Mouse (Mus musculus) heart, postnatal 0 days (tissue): ENCODE measurements around the gene Bdp1. TPM values are rescaled to one million over a fixed set of nuclear protein-coding genes. Genes with fewer than 3 reads are reported as not detected.
A peak's percentile ranks its signal among the peaks of the same experiment; 100 is the strongest.

Source experiments
- ATAC-seq: fragments of 200-750 bp; cut with Nextera tagmentation; 2 replicates; pipeline ENCODE4 v1.8.0; 2017; ENCODE audit warnings: low read depth, moderate number of reproducible peaks, moderate library complexity; ENCODE audit not compliant: insufficient read depth
- DNase-seq: peaks from one replicate; pipeline ENCODE4 v3.0.0-alpha.2; 2016; ENCODE audit warnings: low spot score
- H3K27ac ChIP-seq: fragments of 300-500 bp; sonication (generic); 2 replicates; pipeline ENCODE4 v1.5.1; 2014; ENCODE audit warnings: low read depth, mild to moderate bottlenecking
- H3K27me3 ChIP-seq: fragments of 300-500 bp; sonication (generic); 2 replicates; pipeline ENCODE4 v1.6.1; 2014; ENCODE audit warnings: low read length, mixed read lengths; ENCODE audit not compliant: control insufficient read depth, insufficient read depth
- H3K36me3 ChIP-seq: fragments of 300-500 bp; sonication (generic); replicated peaks from 2 replicates; pipeline ENCODE4 v1.6.1; 2014; ENCODE audit warnings: low read length, mixed read lengths; ENCODE audit not compliant: control insufficient read depth, insufficient read depth
- H3K4me1 ChIP-seq: fragments of 300-500 bp; sonication (generic); 2 replicates; pipeline ENCODE4 v1.6.1; 2014; ENCODE audit warnings: antibody characterized with exemption; ENCODE audit not compliant: control insufficient read depth, insufficient read depth
- H3K4me2 ChIP-seq: fragments of 300-500 bp; sonication (generic); 2 replicates; pipeline ENCODE4 v1.6.1; 2014; ENCODE audit warnings: low read depth, mild to moderate bottlenecking, low read length, moderate library complexity
- H3K4me3 ChIP-seq: fragments of 300-500 bp; sonication (generic); 2 replicates; pipeline ENCODE4 v1.5.1; 2014; ENCODE audit warnings: low read depth, low read length
- H3K9ac ChIP-seq: fragments of 300-500 bp; sonication (generic); replicated peaks from 2 replicates; pipeline ENCODE4 v1.6.1; 2014; ENCODE audit warnings: low read depth, low read length, mixed read lengths
- H3K9me3 ChIP-seq: fragments of 300-500 bp; sonication (generic); replicated peaks from 2 replicates; pipeline ENCODE4 v1.6.1; 2016; ENCODE audit warnings: low read length; ENCODE audit not compliant: control insufficient read depth
- CTCF ChIP-seq: IDR thresholded peaks from 2 replicates; pipeline ENCODE4 v1.5.1; 2016; ENCODE audit warnings: antibody characterized with exemption, control low read depth, low read depth
- EP300 ChIP-seq: IDR thresholded peaks from 2 replicates; pipeline ENCODE4 v1.6.1; 2016; ENCODE audit warnings: antibody characterized with exemption, low read depth
- WGBS: fragments of 180-500 bp; shearing (Covaris S2); extraction: QIAGEN DNeasy Blood & Tissue Kit; methylation state at CpG from one replicate; pipeline ENCODE4 v1.1.7; 2014; 5-methylcytosine and 5-hydroxymethylcytosine counted together
- polyA plus RNA-seq: library from polyadenylated mRNA; unstranded; fragments of >200 nt; fragmentation: Nextera tagmentation; extraction: Ambion mirVana; gene quantifications from 2 replicates; pipeline ENCODE4 v1.2.1, GENCODE M21; 2015
- total RNA-seq: library from RNA; depleted of rRNA; stranded (reverse); fragments of >200 nt; gene quantifications from 2 replicates; pipeline ENCODE4 v1.2.3, GENCODE M21; 2014; ENCODE audit warnings: low replicate concordance

The Bdp1 gene
- total and polyA plus RNA-seq, 2 experiments from 2014 or later: 9.5 to 13.2 TPM

DNA sequence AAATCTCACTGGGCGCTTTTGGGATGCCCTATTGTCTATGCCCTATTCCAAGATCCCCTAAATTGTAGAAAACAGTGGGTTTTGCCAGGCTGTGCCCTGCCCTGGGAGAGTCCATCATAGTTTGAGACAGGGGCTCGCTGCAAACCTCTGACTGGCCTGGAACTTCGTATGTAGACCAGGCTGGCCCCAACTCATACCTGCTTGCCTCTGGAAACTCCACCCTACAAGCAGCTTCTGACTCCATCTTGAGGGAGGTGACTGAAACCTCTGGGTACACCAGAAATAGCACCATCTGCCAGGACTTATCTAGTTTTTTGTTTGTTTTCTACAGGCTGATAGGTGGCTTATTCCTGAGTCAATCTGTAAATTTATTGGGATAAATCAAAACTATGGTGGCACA, 20.1 kb upstream of the Bdp1 start:
- no peak overlapping the region for H3K27ac ChIP-seq
- H3K4me3 ChIP-seq: peak overlapping the region; percentile 77
- TF ChIP-seq CTCF: no peak
- TF ChIP-seq EP300: no peak
- no peak overlapping the region for H3K9ac ChIP-seq
- ATAC-seq: no peak; the same call in 1 of the 2 replicates
- DNase-seq: no peak
- 83% methylated on average over 3 of the region's 3 CpGs for WGBS
- peaks cover 19% of the 10 kb centered on the region for H3K36me3 ChIP-seq
- H3K9me3 ChIP-seq: no peaks in the 10 kb centered on the region
- no peaks in the 10 kb centered on the region for H3K27me3 ChIP-seq
- peaks cover 14% of the 10 kb centered on the region for H3K4me1 ChIP-seq
- peak overlapping the region; percentile 95 for H3K4me2 ChIP-seq

DNA sequence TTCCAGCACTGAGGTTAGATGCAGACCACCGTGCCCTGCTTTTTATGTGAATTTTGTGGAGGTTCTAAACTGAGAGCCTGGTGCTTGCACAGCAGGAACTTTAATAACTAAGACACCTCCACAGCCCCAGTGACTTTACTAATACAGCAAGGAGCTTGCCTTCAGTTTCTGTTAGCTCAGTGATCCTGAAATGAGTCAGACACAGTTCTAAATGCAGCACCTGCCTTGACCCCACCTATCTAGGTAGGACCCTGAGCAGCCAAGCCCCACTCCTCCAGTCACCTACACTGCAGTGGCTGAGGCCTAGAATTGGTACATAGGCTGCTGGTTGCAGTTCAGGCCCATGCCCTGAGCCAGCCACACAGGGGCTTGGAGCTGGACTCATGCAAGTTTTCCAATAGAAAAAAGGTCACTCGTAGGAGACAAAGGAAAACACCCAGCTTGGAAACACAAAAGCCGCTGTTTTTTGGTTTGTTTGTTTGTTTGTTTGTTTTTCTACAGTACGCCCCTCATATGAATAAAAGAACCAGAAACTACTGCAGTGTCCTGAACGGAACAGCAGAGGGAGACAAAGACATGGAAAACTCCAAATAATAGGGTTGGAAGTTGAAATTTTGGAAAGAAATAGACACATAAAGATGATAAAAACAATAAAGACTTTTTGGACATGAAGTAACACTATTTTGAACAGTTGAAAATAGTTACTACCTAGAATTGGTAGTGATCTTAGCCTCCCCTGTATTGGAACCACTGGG, 8.5 kb upstream of the Bdp1 start:
- Histone ChIP-seq H3K9ac (no peak overlapping the region), H3K36me3 (no peaks in the 10 kb centered on the region), H3K4me2 (no peak overlapping the region), H3K4me3 (no peak overlapping the region), H3K9me3 (no peaks in the 10 kb centered on the region), H3K27me3 (no peaks in the 10 kb centered on the region), H3K27ac (no peak overlapping the region), H3K4me1 (peaks cover 7% of the 10 kb centered on the region; the same call in 1 of the 2 replicates)
- no peak for TF ChIP-seq EP300
- TF ChIP-seq CTCF: peak; percentile 63
- DNase-seq (no peak), ATAC-seq (no peak)
- 36% methylated on average over 5 of the region's 5 CpGs for WGBS

DNA sequence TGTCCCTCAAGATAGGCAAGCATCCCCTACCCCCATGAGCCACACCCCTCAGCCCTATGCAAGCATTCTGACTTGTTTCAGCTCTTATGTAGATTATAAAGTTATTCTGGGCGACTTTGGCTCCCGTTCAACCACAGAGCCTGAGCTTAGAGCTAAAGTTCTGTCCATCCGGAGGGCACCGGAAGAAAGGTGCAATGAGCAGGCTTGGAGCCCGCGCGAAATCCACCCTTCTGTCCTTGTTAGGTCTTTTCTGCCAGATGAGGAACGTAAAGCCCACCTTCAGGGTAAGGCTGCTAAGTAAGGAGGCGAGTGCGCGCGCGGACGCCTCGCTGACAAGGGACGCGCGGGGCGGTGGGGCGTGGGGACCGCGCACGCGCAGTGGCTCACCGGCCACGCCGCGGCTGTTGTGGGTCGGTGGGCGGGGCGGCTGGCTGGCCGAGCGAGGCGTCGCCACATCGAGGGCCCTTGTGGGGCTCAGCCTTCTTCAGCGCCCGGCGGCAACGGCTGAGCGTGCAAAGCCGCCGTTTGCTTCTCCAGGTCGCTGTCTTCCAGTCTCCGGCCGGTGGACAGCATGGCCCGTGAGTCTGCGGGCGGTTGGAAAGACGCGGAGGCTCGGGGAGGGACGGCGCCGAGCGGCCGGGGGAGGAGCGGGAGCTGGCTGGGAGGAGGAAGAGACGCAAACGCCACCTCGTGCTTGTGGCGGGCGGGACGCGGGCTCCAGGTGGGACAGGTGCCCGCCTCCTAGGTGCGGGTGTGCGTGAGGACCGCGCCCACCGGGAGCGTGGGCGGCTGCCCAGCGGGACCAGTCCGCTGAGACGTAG, 4.0 kb upstream of the Bdp1 start, which contains the start of gene Serf1:
Gene Serf1, plus strand, starts transcription at position 361 of the 821 bp plus-strand sequence.
- peak; percentile 42 for DNase-seq
- H3K4me1 ChIP-seq: peaks cover 10% of the 10 kb centered on the region

DNA sequence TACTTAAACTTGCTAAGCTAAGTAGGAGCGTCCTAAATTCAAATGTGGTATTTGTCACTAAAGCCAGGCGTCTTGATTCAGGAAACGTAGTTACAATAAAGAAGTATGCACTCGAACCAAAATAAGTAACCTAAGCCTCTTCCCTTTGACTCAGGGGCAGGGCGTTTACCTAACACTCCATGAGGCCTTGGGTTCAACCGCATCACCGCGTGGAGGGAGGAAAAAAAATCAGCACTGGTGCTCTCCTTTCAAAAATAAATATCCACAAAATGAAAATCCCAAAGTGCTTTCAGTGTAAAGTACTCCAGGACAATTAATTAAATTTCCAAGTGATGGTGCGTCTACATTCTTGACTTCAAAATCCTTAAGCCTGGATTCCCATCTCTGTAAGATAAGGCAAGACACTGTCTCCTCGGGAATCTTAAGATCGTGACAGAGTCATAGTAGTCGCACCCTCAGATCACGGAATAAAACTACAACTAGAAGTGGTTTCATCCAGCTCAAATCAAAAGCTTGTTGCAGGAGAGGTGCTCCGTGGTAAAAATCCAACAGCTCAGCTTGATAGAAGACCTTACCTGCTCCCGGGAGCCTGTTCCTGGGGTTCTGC, 715 bp downstream of the Bdp1 start:
- Histone ChIP-seq H3K4me3 (peak overlapping the region; percentile 96), H3K4me2 (peak overlapping the region; percentile 71), H3K36me3 (peaks cover 7% of the 10 kb centered on the region), H3K27me3 (no peaks in the 10 kb centered on the region), H3K27ac (peak overlapping the region; percentile 90), H3K9me3 (no peaks in the 10 kb centered on the region), H3K4me1 (peaks cover 9% of the 10 kb centered on the region), H3K9ac (peak overlapping the region; percentile 94)
- ATAC-seq (no peak), DNase-seq (no peak)
- 4% methylated on average over 15 of the region's 15 CpGs for WGBS
- TF ChIP-seq EP300 (no peak), CTCF (no peak)

More for the DNA sequence above, 4.0 kb upstream of the Bdp1 start, which contains the start of gene Serf1:
- Histone ChIP-seq H3K9ac (peak within 1 kb of the TSS; percentile 67), H3K9me3 (no peaks in the 10 kb centered on the region), H3K27me3 (no peaks in the 10 kb centered on the region), H3K4me3 (peak within 1 kb of the TSS; percentile 89), H3K4me2 (peak within 1 kb of the TSS; percentile 99), H3K36me3 (no peaks in the 10 kb centered on the region), H3K27ac (0 out of 2 replicates have a peak within 1 kb of the TSS, but pooled peaks have one; percentile 3)
- under 1% methylated on average over 66 of the region's 76 CpGs for WGBS
- TF ChIP-seq EP300 (no peak), CTCF (no peak)
- ATAC-seq: peak; percentile 66

DNA sequence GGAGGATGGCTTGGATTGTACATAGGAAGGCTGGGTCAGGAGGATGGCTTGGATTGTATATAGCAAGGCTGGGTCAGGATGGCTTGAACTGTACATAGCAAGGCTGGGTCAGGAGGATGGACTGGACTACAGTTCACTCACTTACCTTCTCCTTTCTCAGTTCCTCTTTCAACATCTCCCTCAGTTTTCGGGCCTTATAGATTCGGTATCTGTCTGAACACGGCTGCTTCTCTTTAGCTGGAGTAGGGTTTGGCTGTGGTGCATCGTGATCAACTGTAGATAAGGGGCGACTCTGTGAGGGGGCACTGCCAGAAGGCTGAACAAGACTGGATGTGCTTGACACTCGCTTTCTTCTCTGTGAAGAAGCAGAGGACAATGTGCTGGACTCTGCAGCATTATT, 5.1 kb downstream of the Bdp1 start:
- Histone ChIP-seq H3K36me3 (peaks cover 47% of the 10 kb centered on the region), H3K9me3 (no peaks in the 10 kb centered on the region), H3K4me2 (no peak overlapping the region), H3K27me3 (no peaks in the 10 kb centered on the region), H3K27ac (no peak overlapping the region), H3K9ac (no peak overlapping the region), H3K4me1 (peaks cover 8% of the 10 kb centered on the region; the same call in 1 of the 2 replicates), H3K4me3 (no peak overlapping the region)
- 81% methylated on average over 6 of the region's 6 CpGs for WGBS
- no peak for ATAC-seq
- DNase-seq: no peak
- TF ChIP-seq EP300 (no peak), CTCF (no peak)
